Mouse (Mus musculus) cerebellum, adult 8-10 months (tissue): Measurements from ENCODE around the gene Pacs1.

ENCODE experiments used
- DNase-seq: peaks from one replicate; pipeline ENCODE4 v3.0.0; 2022

Gene Pacs1

DNA sequence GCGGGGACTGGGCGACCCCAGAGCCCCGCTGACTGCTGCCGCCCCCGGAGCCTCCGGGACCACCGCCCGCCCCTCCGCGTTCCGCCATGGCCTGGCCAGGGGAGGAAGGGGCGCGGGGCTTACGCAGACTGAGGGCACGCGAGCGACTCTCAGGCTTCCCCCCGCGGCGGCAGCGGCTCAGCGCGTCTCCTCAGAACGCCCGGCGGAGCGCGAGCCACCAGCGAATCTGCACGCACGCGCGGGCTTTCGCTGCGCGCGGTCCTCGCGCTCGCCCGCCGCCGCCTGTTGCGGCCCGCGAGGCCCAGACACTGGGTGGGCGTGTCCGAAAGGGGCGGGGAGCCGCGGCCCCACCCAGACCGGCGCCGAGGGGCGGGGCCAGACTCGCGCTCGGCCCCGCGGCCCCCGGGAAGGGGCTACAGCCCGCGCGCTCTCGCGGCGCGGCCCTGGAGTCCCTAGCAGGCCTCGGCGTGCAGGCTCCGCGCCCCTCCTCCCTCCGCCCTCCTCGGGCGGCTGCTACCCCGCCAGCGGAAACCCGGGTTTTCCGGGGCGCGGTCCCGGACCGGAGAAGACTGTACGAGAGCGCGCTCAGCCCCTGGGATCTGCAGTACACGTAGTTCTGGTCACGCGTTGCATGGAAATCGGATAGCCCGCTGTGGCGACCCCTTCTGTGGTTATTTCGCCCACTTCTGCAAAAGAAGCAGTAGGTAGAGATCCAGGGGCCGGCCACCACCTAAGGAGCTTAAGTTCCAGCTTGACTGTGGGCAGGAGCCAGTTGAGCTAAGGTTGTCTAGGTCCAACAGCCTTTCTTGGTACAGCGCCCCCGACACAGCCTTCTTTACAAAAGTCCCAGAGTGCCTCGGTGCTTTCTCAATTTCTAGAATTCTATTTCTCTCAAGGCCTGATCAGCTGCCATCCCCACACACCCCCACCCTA, at the start of gene Pacs1:
Pacs1 (minus strand) TSS at position 319 of the 933 bp plus-strand sequence.
- DNase-seq = peak; percentile 77

DNA sequence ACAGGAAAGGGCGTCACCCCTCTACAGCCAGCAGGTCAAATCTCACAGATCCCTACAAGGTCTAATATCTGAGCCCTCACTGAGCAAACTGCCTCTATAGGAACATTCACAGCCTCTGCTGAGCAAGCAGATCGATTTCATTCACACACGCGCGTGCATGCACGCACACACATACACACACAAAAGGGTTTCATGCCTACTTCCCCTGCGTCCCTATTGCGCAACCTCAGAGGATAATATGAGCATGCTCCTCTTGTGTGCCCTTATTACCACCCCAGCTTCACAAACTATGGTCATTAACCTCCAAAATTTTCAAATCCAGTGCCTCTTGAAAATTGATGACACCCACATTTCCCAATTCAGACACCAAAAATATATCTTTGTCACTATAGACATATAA, 40.3 kb upstream of the Pacs1 start:
- no peak for DNase-seq

- DNase-seq = no peak
Observed at GRCm38 (mm10) chr19:5309025-5309424, 36.1 kb upstream of the Pacs1 start.

DNA sequence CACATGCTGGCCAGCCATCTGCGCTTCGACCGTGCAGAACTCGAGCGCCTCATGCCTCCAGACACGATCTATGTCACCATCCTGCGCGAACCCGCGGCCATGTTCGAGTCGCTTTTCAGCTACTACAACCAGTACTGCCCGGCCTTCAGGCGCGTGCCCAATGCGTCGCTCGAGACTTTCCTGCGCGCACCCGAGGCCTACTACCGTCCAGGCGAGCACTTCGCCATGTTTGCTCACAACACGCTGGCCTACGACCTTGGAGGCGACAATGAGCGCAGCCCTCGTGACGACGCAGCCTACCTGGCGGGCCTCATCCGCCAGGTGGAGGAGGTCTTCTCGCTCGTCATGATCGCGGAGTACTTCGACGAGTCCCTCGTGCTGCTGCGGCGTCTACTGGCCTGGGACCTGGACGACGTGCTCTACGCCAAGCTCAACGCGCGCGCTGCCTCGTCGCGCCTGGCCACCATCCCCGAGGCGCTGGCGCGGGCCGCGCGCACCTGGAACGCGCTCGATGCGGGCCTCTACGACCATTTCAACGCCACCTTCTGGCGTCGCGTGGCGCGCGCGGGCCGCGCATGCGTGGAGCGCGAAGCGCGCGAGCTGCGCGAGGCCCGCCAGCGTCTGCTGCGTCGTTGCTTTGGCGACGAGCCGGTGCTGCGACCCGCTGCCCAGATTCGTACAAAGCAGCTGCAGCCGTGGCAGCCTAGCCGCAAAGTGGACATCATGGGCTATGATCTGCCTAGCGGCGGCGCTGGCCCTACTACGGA, 34.2 kb upstream of the Pacs1 start:
- no peak for DNase-seq

DNA sequence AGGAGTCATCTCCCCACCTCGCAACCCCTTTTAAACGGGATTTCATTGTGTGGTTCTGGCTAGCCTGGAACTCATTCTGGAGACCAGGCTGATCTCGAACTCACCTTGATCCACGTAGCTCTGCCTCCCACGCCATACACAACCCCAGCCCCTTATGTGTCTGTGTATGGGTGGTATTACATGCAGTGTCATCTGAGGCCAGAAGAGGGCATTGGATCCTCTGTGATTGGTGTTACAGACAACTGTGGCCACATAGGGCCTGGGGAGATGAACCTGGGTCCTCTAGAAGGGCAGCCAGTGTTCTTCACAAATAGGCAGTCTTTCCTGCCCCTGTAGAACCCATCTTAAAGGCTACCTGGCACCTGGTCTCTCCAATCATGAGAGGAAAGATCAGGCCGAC, 33.4 kb upstream of the Pacs1 start:
- no peak for DNase-seq

DNA sequence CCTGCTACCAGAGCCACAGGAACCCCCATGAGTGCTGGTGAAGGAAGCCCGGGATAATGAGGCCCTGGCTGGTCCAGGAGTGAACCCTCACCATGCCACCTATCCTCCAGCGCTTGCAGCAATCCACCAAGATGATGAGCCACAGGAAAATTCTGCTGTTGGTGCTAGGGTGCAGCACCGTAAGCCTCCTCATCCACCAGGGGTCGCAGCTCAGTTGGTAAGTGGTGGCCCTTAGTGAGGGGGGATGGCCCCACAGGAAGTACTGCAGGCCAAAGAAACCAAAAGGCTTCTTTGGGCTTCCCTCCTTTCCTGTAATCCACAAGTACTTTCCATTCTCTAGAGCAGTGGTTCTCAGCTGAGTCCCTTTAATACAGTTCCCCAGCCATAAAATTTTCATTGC, 29.5 kb upstream of the Pacs1 start:
- DNase-seq = no peak

DNA sequence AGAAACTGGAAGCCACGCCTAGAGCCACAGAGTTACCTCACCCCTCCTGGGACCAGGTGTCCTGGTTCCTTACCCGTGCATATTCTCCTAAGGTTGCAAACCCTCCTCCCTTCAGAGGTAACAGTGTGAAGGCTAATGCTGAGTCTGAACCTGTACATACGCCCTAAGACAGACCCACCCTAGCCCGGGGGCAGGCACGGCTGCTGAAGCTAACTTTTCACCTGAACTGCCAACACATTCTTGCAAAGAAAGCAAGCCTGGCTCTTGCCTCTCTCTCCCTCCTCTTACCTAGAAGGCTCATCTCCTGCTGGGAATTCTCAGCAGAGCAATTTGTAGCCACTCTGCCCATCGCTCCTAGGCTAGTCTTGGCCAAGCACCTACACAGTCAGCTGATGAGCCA, 27.7 kb upstream of the Pacs1 start:
- DNase-seq = no peak

DNA sequence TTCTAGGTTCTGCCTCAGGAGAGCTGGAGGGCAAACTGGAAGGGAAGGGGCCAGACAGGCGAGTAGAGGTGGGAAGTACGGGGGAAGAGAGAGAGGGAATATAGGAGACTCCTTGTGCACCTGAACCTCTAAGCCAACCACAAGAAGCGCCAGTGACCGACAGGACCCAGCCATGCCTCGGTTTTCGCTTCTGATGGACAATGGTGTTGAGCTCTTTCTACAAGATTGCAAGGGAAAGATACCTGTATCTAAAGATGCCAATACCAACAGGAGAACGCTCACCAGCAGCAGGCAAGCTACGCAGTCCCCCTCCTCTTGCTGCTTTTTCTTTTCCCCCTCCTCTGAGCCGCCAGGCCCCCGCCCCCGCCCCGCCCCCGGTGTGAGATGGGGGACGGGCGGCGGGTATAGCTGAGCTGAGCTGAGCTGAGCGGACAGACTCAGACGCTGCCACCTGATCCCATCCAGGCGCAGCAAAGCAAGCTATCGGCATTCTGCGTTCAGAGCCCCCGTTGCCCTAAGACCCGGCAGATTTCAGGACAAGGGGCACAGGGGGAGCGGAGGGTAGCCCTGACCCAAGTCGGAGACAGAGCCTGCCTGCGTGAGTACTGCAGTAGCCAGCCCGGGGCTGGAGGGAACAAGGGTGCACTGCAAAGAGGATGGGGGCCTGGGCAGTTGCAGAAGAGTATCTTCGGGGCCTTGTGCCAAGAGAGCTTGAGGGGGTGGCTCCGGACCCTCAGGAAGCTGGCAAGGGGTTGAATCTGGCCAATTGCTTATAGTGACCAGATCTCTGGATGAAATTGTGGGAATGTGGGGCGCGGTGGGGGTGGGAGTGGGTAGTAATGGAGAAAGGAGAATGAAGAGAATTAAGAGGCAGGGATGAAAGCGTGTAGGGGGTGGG, 25.2 kb upstream of the Pacs1 start, which contains the start of gene Gal3st3:
Gal3st3 (plus strand) TSS at position 429 of the 898 bp plus-strand sequence.
- DNase-seq = peak; percentile 50

- no peak for DNase-seq
Observed at GRCm38 (mm10) chr19:5296630-5297029, 23.7 kb upstream of the Pacs1 start.

DNA sequence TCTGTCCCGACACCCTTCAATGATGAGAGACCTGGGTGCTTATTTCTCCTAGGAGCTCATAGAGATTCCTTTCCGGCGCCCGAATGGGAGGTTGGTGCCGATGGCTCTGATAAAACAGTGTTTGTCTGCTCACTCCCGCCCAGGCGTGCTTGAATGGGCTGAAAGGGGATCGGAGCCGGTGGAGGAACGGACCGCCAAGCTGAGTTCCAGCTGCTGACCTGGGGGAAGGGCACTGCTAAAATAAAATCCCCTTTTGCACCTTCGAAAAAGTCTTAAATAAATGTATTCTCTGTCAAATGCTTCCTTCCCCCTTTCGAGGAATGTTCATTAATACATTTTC, 22.8 kb upstream of the Pacs1 start:
- no peak for DNase-seq

GRCm38 (mm10) chr19:5294972-5295735, 22.2 kb upstream of the Pacs1 start, which contains the start of gene Sf3b2:
TSS of gene Sf3b2 (minus strand) at chr19:5295455.
- DNase-seq = peak; percentile 99

DNA sequence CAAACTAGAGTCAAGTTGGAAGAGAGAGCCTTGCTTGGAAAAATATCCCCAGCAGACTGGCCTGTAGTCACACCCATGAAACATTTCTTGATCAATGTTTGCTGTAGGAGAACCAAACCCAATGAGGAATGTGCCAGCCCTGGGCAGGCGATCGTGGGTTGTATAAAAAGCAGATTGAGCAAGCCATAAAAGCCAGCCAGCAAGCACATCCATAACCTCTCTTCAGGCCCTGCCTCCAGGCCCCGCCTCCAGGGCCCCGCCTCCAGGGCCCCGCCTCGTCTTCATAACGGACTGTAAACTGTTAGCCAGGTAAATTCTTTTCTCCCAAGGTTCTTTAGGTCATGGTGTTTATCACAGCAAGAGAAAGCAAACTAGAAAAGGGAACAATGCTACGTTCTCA, 5.5 kb upstream of the Pacs1 start:
- no peak for DNase-seq

- DNase-seq = no peak
Observed at GRCm38 (mm10) chr19:5277140-5277539, 4.2 kb upstream of the Pacs1 start.

DNA sequence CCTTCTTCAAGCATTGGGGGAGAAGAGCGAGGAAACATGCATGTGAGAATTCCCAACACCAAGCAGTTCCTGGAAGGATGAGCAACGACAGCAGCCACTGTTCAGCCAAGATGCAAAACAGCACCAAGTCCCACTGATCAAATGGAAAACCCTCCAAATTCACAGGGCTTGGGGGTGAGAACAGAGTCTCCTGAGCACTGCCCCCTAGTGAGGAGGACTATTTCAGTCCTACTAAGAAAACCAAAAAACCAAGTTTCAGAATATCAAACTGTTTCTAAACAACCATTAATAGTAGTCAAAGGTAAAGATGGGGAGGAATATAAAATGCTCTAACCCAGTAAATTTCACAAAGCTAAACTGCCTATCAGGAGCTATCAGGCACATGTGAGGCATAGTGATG, 3.6 kb upstream of the Pacs1 start:
- DNase-seq = no peak

DNA sequence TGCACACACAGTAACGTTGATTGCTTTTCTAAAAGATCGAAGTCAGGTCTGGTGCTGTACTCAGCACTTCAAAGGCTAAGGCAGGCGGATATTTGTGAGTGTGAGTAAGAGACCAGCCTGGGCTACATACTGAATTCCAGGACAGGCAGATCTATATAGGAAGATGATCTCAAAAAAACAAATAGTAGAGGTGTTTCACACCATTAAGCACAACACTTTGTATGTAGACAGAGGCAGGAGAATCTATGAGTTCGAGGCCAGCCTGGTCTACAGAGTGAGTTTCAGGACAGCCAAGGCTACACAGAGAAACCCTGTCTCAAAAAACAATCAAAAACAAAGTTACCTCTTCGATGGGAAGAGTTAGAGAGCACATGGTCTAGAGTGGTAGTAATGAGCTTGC, 2.8 kb upstream of the Pacs1 start:
- no peak for DNase-seq

GRCm38 (mm10) chr19:5274641-5275040, 1.7 kb upstream of the Pacs1 start:
- DNase-seq = no peak

DNA sequence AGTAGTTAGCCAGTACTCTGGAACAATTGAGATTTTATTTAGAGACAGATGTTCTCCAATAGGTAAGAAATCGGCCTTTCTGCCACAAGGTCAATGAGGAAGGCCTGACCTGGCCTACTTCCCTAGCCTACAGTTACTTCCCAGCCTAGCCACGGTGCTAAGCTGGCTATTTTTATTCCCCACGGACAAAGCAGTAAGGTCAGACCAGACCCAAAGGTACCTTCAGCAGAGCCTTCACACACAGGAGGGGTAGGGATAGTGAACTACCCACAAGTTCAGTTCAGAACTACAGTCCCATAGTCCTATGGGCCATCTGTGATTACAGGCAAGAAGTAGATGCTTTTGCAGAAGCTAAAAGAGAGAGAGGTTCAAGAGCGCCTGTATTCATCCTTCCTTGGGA, 997 bp upstream of the Pacs1 start:
- DNase-seq = no peak

DNA sequence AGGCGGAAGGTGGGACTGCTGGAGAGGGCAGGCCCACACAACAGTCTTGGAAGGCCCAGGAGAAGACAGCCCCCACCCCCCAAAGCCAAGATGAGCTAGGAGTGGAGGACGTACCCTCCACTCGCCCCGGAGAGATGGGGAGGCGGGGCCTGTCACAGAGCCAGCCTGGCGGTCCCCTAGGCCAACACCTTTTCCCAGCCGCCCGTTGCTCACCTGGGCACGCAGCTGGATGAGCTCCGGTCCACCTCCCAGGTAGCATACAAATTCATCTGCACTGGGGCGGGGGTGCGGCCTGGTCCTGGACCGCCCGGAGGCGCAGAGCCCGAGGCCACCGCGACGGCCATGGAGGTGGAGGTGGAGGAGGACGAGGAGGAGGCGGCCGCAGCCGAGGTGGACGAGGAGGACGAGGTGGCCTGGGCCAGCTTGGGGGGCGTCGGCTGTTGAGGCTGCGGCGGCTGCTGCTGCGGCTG, 558 bp downstream of the Pacs1 start:
- DNase-seq = peak; percentile 40

GRCm38 (mm10) chr19:5271430-5271829, 1.5 kb downstream of the Pacs1 start:
- no peak for DNase-seq

- no peak for DNase-seq
Observed at GRCm38 (mm10) chr19:5269392-5269791, 3.5 kb downstream of the Pacs1 start.

DNA sequence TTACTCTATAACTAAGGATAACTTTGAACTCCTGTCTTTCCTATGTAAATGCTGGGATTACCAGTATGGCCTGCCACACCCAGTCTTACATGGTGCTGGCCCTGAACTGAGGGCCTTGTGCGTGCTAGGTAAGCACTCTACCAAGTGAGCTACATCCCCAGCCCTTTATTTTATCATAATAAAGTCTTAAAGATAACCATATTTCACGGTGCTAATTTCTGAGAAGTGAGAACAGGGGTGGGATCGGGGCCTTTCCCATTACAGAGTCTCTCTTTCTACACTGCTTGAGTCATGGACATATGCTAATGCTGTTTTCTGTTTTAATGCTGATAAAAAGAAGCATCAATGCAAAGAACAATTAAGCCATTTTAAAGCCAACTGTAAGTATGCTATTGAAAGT, 4.0 kb downstream of the Pacs1 start:
- DNase-seq = no peak

GRCm38 (mm10) chr19:5268017-5268416, 4.9 kb downstream of the Pacs1 start:
- DNase-seq = no peak
